Mouse (Mus musculus): ENCODE measurements at regions not wholly inside any gene's neighbourhood (a gene's known extent, or its start where the extent isn't known, plus 50 kb on each side); places are given as distances from the start of the nearest gene placed in this dataset.

DNA sequence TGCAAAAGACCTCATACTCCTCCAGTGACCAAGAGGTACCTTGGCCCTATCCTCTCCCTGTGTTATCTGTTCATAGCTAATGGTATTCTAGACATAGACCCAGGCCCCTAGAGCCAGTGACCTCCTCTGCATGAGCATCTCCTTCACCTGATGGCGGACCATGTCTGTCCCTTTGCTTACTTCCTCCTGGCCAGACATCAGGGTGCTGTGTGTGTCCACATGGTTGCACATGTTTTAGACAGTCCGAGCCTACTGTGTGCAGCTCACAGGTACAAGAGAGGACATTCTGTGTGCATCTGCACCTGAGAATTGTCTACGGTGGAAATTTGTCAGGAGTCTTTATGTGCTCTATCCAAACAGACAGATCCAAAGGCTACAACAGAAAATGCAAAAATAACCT is 79.8 kb downstream of the Tex35 start:
- no peak for DNase-seq (ENCODE audit: low read depth in 3 of 3, low spot score in 3 of 3)
- 67% methylated on average over 3 of the region's 3 CpGs for WGBS (ENCODE audit: insufficient replicate concordance)
- Histone ChIP-seq H3K9ac (replicated peaks) (no peak overlapping the region), H3K27ac (no peak overlapping the region), H3K4me1 (replicated peaks; ENCODE audit: control insufficient read depth in 2 of 2, insufficient read depth in 2 of 2, low read length in 1 of 2) (no peaks in the 10 kb centered on the region), H3K36me3 (replicated peaks; ENCODE audit: control insufficient read depth, insufficient read depth, low read depth) (no peaks in the 10 kb centered on the region), H3K4me2 (ENCODE audit: low read depth) (no peak overlapping the region), H3K4me3 (ENCODE audit: insufficient read depth in 1 of 2, low read depth in 2 of 2, low read length in 2 of 2) (no peak overlapping the region), H3K27me3 (ENCODE audit: control insufficient read depth, insufficient read depth, low read length) (no peaks in the 10 kb centered on the region), H3K9me3 (ENCODE audit: control insufficient read depth, low read length) (no peaks in the 10 kb centered on the region)
- TF ChIP-seq CTCF (IDR thresholded peaks at IDR 0.05; ENCODE audit: low read depth) (no peak), EP300 (IDR thresholded peaks at IDR 0.05; ENCODE audit: low read depth) (no peak)
- ATAC-seq (ENCODE audit: insufficient read depth), result no peak

DNA sequence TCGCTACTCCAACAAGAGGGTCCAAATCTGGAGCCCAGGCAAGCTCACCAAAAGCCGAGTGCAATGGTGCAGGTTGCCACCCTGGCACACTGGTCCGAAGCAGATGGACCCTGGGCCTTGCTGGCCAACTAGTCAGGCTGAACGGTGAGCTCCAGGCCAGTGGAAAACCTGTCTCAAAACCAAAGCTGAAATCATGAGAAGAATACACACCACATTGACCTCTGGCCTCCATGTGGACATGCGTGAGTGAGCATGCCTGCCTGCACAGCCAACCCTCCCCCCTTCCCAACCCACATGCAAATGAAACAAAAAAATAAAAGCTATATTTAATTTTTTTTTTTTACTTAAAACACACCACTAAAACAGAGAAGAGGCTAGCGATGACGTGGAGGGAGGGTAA is 80.8 kb downstream of the Tex35 start:
- Histone ChIP-seq H3K4me3 (ENCODE audit: insufficient read depth in 1 of 2, low read depth in 2 of 2, low read length in 2 of 2) (no peak overlapping the region), H3K4me1 (replicated peaks; ENCODE audit: control insufficient read depth in 2 of 2, insufficient read depth in 2 of 2, low read length in 1 of 2) (no peaks in the 10 kb centered on the region), H3K4me2 (ENCODE audit: low read depth) (no peak overlapping the region), H3K36me3 (replicated peaks; ENCODE audit: control insufficient read depth, insufficient read depth, low read depth) (no peaks in the 10 kb centered on the region), H3K9me3 (ENCODE audit: control insufficient read depth, low read length) (no peaks in the 10 kb centered on the region), H3K9ac (replicated peaks) (no peak overlapping the region), H3K27ac (no peak overlapping the region), H3K27me3 (ENCODE audit: control insufficient read depth, insufficient read depth, low read length) (no peaks in the 10 kb centered on the region)
- ATAC-seq (ENCODE audit: insufficient read depth) (no peak), DNase-seq (ENCODE audit: low read depth in 3 of 3, low spot score in 3 of 3) (no peak)
- no peak for TF ChIP-seq CTCF (IDR thresholded peaks at IDR 0.05; ENCODE audit: low read depth)
- TF ChIP-seq EP300 (IDR thresholded peaks at IDR 0.05; ENCODE audit: low read depth), result no peak
- 74% methylated on average over 7 of the region's 7 CpGs for WGBS (ENCODE audit: insufficient replicate concordance)

GRCm38 (mm10) chr1:157023462-157023861 is 84.0 kb upstream of the Ralgps2 start:
- no peaks in the 10 kb centered on the region for H3K36me3 ChIP-seq (replicated peaks; ENCODE audit: control insufficient read depth, insufficient read depth, low read depth)
- no peaks in the 10 kb centered on the region for H3K9me3 ChIP-seq (ENCODE audit: control insufficient read depth, low read length)
- H3K9ac ChIP-seq (replicated peaks), result no peak overlapping the region
- DNase-seq (ENCODE audit: low read depth in 3 of 3, low spot score in 3 of 3), result no peak
- H3K4me2 ChIP-seq (ENCODE audit: low read depth), result no peak overlapping the region
- H3K4me1 ChIP-seq (replicated peaks; ENCODE audit: control insufficient read depth in 2 of 2, insufficient read depth in 2 of 2, low read length in 1 of 2), result peaks cover 0 to 4% of the 10 kb centered on the region in 2 experiments; a peak in 2 of 4 replicates
- TF ChIP-seq CTCF (IDR thresholded peaks at IDR 0.05; ENCODE audit: low read depth) (no peak), EP300 (IDR thresholded peaks at IDR 0.05; ENCODE audit: low read depth) (no peak)
- no peak for ATAC-seq (ENCODE audit: insufficient read depth)
- WGBS (ENCODE audit: insufficient replicate concordance), result 57% methylated on average over 6 of the region's 6 CpGs
- H3K4me3 ChIP-seq (ENCODE audit: insufficient read depth in 1 of 2, low read depth in 2 of 2, low read length in 2 of 2), result no peak overlapping the region
- no peak overlapping the region for H3K27ac ChIP-seq
- no peaks in the 10 kb centered on the region for H3K27me3 ChIP-seq (ENCODE audit: control insufficient read depth, insufficient read depth, low read length)

- H3K4me1 ChIP-seq (replicated peaks; ENCODE audit: control insufficient read depth in 2 of 2, insufficient read depth in 2 of 2, low read length in 1 of 2), result peaks cover 0 to 4% of the 10 kb centered on the region in 2 experiments; a peak in 2 of 4 replicates
- DNase-seq (ENCODE audit: low read depth in 3 of 3, low spot score in 3 of 3) (no peak), ATAC-seq (ENCODE audit: insufficient read depth) (no peak)
- H3K4me3 ChIP-seq (ENCODE audit: insufficient read depth in 1 of 2, low read depth in 2 of 2, low read length in 2 of 2), result no peak overlapping the region
- no peaks in the 10 kb centered on the region for H3K27me3 ChIP-seq (ENCODE audit: control insufficient read depth, insufficient read depth, low read length)
- H3K4me2 ChIP-seq (ENCODE audit: low read depth), result no peak overlapping the region
- H3K9ac ChIP-seq (replicated peaks), result no peak overlapping the region
- H3K9me3 ChIP-seq (ENCODE audit: control insufficient read depth, low read length), result no peaks in the 10 kb centered on the region
- H3K27ac ChIP-seq, result no peak overlapping the region
- H3K36me3 ChIP-seq (replicated peaks; ENCODE audit: control insufficient read depth, insufficient read depth, low read depth), result no peaks in the 10 kb centered on the region
- TF ChIP-seq CTCF (IDR thresholded peaks at IDR 0.05; ENCODE audit: low read depth) (no peak), EP300 (IDR thresholded peaks at IDR 0.05; ENCODE audit: low read depth) (no peak)
- 71% methylated on average over 12 of the region's 12 CpGs for WGBS (ENCODE audit: insufficient replicate concordance)
Measured at GRCm38 (mm10) chr1:157022456-157023435, 83.3 kb upstream of the Ralgps2 start.

GRCm38 (mm10) chr1:157019892-157020291 is 80.5 kb upstream of the Ralgps2 start:
- Histone ChIP-seq H3K4me2 (ENCODE audit: low read depth) (no peak overlapping the region), H3K9me3 (ENCODE audit: control insufficient read depth, low read length) (no peaks in the 10 kb centered on the region), H3K27me3 (ENCODE audit: control insufficient read depth, insufficient read depth, low read length) (no peaks in the 10 kb centered on the region), H3K4me3 (ENCODE audit: insufficient read depth in 1 of 2, low read depth in 2 of 2, low read length in 2 of 2) (no peak overlapping the region), H3K9ac (replicated peaks) (no peak overlapping the region), H3K27ac (no peak overlapping the region), H3K36me3 (replicated peaks; ENCODE audit: control insufficient read depth, insufficient read depth, low read depth) (no peaks in the 10 kb centered on the region), H3K4me1 (replicated peaks; ENCODE audit: control insufficient read depth in 2 of 2, insufficient read depth in 2 of 2, low read length in 1 of 2) (peaks cover 0 to 8% of the 10 kb centered on the region in 2 experiments; a peak in 2 of 4 replicates)
- WGBS (ENCODE audit: insufficient replicate concordance), result 37% methylated on average over 7 of the region's 7 CpGs
- ATAC-seq (ENCODE audit: insufficient read depth), result no peak
- no peak for DNase-seq (ENCODE audit: low read depth in 3 of 3, low spot score in 3 of 3)
- TF ChIP-seq CTCF (IDR thresholded peaks at IDR 0.05; ENCODE audit: low read depth), result no peak
- TF ChIP-seq EP300 (IDR thresholded peaks at IDR 0.05; ENCODE audit: low read depth), result no peak
